Mouse (Mus musculus) midbrain, embryonic 11.5 days (tissue): ENCODE measurements around the gene Inhbc. TPM values are rescaled to one million over a fixed set of nuclear protein-coding genes. Genes with fewer than 3 reads are reported as not detected.
"Not testable (repeated sequence)": the region's sequence is repeated elsewhere in the genome, so short reads cannot be mapped to it uniquely, and the experiment has no call there.

Experiments
- ATAC-seq: fragments of 200-750 bp; cut with Nextera tagmentation; 2 replicates; pipeline ENCODE4 v1.8.0; 2017; ENCODE audit warnings: moderate TSS enrichment, moderate library complexity; ENCODE audit not compliant: low FRiP score
- DNase-seq: peaks from one replicate; pipeline ENCODE4 v3.0.0; 2015; ENCODE audit warnings: low spot score; ENCODE audit errors: missing footprints
- H3K27ac ChIP-seq: fragments of 300-500 bp; sonication (generic); 2 replicates; pipeline ENCODE4 v1.5.1; 2014; ENCODE audit warnings: low read depth, low read length
- H3K27me3 ChIP-seq: fragments of 300-500 bp; sonication (generic); 2 replicates; pipeline ENCODE4 v1.6.1; 2014; ENCODE audit warnings: mild to moderate bottlenecking, low read length, moderate library complexity, mixed read lengths; ENCODE audit not compliant: control insufficient read depth, insufficient read depth
- H3K36me3 ChIP-seq: fragments of 300-500 bp; sonication (generic); 2 replicates; pipeline ENCODE4 v1.6.1; 2014; ENCODE audit warnings: mild to moderate bottlenecking, low read length, moderate library complexity, mixed read lengths; ENCODE audit not compliant: control insufficient read depth, insufficient read depth
- H3K4me1 ChIP-seq: fragments of 300-500 bp; sonication (generic); 2 replicates; pipeline ENCODE4 v1.6.1; 2014; ENCODE audit warnings: low read length; ENCODE audit not compliant: control insufficient read depth, insufficient read depth
- H3K4me2 ChIP-seq: fragments of 300-500 bp; sonication (generic); 2 replicates; pipeline ENCODE4 v1.6.1; 2014; ENCODE audit warnings: mild to moderate bottlenecking, moderate library complexity
- H3K4me3 ChIP-seq: fragments of 300-500 bp; sonication (generic); 2 replicates; pipeline ENCODE4 v1.5.1; 2014; ENCODE audit warnings: low read depth, low read length
- H3K9ac ChIP-seq: fragments of 300-500 bp; sonication (generic); 2 replicates; pipeline ENCODE4 v1.6.1; 2014; ENCODE audit warnings: low read length
- H3K9me3 ChIP-seq: fragments of 300-500 bp; sonication (generic); 2 replicates; pipeline ENCODE4 v1.6.1; 2016; ENCODE audit warnings: low read length; ENCODE audit not compliant: control insufficient read depth
- WGBS: fragments of 180-500 bp; shearing (Covaris S2); extraction: QIAGEN DNeasy Blood & Tissue Kit; methylation state at CpG from one replicate; pipeline ENCODE4 v1.1.7; 2014; 5-methylcytosine and 5-hydroxymethylcytosine counted together
- polyA plus RNA-seq: library from polyadenylated mRNA; unstranded; fragments of >200 nt; fragmentation: Nextera tagmentation; extraction: Ambion mirVana; gene quantifications from 2 replicates; pipeline ENCODE4 v1.2.1, GENCODE M21; 2014

The Inhbc gene
- polyA plus RNA-seq, 1 experiment from 2014 or later: not detected

DNA sequence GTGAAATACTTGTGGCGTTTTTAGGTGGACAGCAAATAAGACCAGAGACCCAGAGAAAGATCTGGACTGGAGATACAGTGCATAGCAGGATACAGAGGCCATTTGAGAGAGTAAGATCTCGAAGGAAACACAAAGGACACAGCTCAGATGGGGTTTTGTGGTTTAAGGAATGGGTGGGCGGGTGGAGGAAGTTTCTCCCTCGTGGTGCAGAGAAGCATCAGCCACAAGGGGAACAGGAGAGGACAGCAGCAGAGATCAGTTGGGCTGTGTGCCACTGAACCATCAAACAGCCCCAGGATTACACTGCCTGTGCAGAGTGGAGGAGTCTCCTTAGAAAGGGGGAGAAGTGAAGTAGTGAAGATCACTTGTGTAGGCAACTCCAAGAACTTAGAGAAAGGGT lies 52.2 kb downstream of the Inhbc start:
- Histone ChIP-seq H3K27ac (no peak overlapping the region), H3K9ac (no peak overlapping the region), H3K4me2 (no peak overlapping the region), H3K36me3 (no peaks in the 10 kb centered on the region), H3K9me3 (no peaks in the 10 kb centered on the region), H3K4me1 (no peaks in the 10 kb centered on the region), H3K27me3 (no peaks in the 10 kb centered on the region), H3K4me3 (no peak overlapping the region)
- ATAC-seq (no peak), DNase-seq (peak; percentile 64)
- WGBS: 49% methylated on average over 4 of the region's 4 CpGs

DNA sequence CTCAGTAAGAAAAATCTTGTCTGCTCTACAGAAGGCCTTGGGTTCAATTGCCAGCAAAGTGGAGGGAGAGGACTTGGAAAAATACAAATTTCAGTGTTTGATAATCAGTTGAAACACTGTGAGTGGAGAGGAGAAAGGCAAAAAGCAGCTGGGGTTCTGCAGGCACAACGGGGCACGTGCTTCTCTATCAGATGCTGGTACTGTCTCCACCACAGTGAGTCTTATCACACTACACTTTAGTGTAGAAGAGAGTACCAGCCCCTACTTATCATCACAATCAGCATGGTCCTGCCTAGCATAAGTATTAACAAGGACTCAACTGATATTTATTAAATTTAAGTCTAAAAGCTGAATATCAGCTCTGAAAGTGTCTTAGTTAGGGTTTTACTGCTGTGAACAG lies 53.0 kb downstream of the Inhbc start:
- WGBS: 73% methylated on average over 2 of the region's 2 CpGs
- Histone ChIP-seq H3K36me3 (no peaks in the 10 kb centered on the region), H3K9me3 (no peaks in the 10 kb centered on the region), H3K27me3 (no peaks in the 10 kb centered on the region), H3K27ac (no peak overlapping the region), H3K4me1 (no peaks in the 10 kb centered on the region), H3K4me3 (no peak overlapping the region), H3K9ac (no peak overlapping the region), H3K4me2 (no peak overlapping the region)
- no peak for ATAC-seq
- DNase-seq: peak; percentile 33

DNA sequence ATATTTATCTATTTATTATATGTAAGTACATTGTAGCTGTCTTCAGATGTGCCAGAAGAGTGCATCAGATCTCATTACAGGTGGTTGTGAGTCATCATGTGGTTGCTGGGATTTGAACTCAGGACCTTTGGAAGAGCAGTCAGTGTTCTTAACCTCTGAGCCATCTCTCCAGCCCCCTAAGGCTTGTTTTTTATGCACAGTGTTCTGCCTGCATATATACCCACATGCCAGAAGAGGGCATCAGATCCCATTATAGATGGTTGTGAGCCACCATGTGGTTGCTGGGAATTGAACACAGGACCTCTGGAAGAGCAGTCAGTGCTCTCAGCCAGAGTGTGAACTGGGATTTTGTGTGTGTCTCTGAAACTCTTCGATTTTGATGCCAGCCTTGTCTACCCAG lies 55.3 kb downstream of the Inhbc start:
- not testable (repeated sequence) for H3K27me3 ChIP-seq, ATAC-seq, H3K4me1 ChIP-seq, H3K27ac ChIP-seq, H3K36me3 ChIP-seq, H3K4me3 ChIP-seq, H3K9me3 ChIP-seq, H3K4me2 ChIP-seq, DNase-seq, H3K9ac ChIP-seq
- 77% methylated on average over 1 of the region's 1 CpGs for WGBS

DNA sequence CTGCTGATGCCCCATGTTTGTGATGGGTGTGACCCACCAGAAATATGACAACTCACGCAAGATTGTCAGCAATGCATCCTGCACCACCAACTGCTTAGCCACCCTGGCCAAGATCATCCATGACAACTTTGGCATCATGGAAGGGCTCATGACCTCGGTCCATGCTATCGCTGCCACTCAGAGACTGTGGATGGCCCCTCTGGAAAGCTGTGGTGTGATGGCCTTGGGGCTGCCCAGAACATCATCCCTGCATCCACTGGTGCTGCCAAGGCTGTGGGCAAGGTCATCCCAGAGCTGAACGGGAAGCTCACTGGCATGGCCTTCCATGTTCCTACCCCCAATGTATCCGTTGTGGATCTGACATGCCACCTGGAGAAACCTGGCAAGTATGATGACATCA lies 56.7 kb downstream of the Inhbc start:
- not testable (repeated sequence) for H3K9me3 ChIP-seq, H3K9ac ChIP-seq, H3K27ac ChIP-seq, H3K4me3 ChIP-seq, H3K4me2 ChIP-seq, H3K27me3 ChIP-seq, H3K4me1 ChIP-seq, H3K36me3 ChIP-seq, ATAC-seq
- peak; percentile 31 for DNase-seq
- WGBS: 84% methylated on average over 5 of the region's 5 CpGs

GRCm38 (mm10) chr10:127312858-127313257 lies 57.4 kb downstream of the Inhbc start:
- Histone ChIP-seq H3K4me2 (no peak overlapping the region), H3K9ac (no peak overlapping the region), H3K36me3 (peaks cover 7% of the 10 kb centered on the region), H3K9me3 (no peaks in the 10 kb centered on the region), H3K4me3 (no peak overlapping the region), H3K27me3 (no peaks in the 10 kb centered on the region), H3K4me1 (peaks cover 8% of the 10 kb centered on the region), H3K27ac (no peak overlapping the region)
- DNase-seq: no peak
- 78% methylated on average over 4 of the region's 4 CpGs for WGBS
- ATAC-seq: no peak

- H3K36me3 ChIP-seq: peaks cover 10% of the 10 kb centered on the region
- H3K4me1 ChIP-seq: peaks cover 8% of the 10 kb centered on the region
- peak overlapping the region; percentile 80 for H3K4me3 ChIP-seq
- H3K27ac ChIP-seq: no peak overlapping the region
- peak; percentile 98 for DNase-seq
- peak overlapping the region; percentile 83 for H3K9ac ChIP-seq
- ATAC-seq: peak; percentile 49
- no peaks in the 10 kb centered on the region for H3K27me3 ChIP-seq
- H3K9me3 ChIP-seq: no peaks in the 10 kb centered on the region
- under 1% methylated on average over 4 of the region's 4 CpGs for WGBS
- peak overlapping the region; percentile 77 for H3K4me2 ChIP-seq
Measured at GRCm38 (mm10) chr10:127312356-127312676, 57.9 kb downstream of the Inhbc start.

GRCm38 (mm10) chr10:127311476-127312355 lies 58.5 kb downstream of the Inhbc start, which contains the start of gene Mars:
Gene Mars, minus strand, starts transcription at chr10:127311786.
- no peaks in the 10 kb centered on the region for H3K27me3 ChIP-seq
- peak within 1 kb of the TSS; percentile 54; the same call in 1 of the 2 replicates for H3K27ac ChIP-seq
- H3K4me2 ChIP-seq: peak within 1 kb of the TSS; percentile 77
- ATAC-seq (peak; percentile 97), DNase-seq (peak; percentile 99)
- peak within 1 kb of the TSS; percentile 83 for H3K9ac ChIP-seq
- H3K4me1 ChIP-seq: peaks cover 8% of the 10 kb centered on the region
- H3K4me3 ChIP-seq: peak within 1 kb of the TSS; percentile 80
- peaks cover 15% of the 10 kb centered on the region for H3K36me3 ChIP-seq
- H3K9me3 ChIP-seq: no peaks in the 10 kb centered on the region
- WGBS: under 1% methylated on average over 65 of the region's 65 CpGs

GRCm38 (mm10) chr10:127310523-127311475 lies 59.4 kb downstream of the Inhbc start:
- peak overlapping the region; percentile 83 for H3K9ac ChIP-seq
- peaks cover 8% of the 10 kb centered on the region for H3K4me1 ChIP-seq
- peaks cover 21% of the 10 kb centered on the region for H3K36me3 ChIP-seq
- H3K4me2 ChIP-seq: peak overlapping the region; percentile 77
- peak; percentile 67 for DNase-seq
- peak overlapping the region; percentile 54; the same call in 1 of the 2 replicates for H3K27ac ChIP-seq
- peak; percentile 62 for ATAC-seq
- H3K27me3 ChIP-seq: no peaks in the 10 kb centered on the region
- H3K9me3 ChIP-seq: no peaks in the 10 kb centered on the region
- 39% methylated on average over 23 of the region's 23 CpGs for WGBS
- H3K4me3 ChIP-seq: peak overlapping the region; percentile 80

DNA sequence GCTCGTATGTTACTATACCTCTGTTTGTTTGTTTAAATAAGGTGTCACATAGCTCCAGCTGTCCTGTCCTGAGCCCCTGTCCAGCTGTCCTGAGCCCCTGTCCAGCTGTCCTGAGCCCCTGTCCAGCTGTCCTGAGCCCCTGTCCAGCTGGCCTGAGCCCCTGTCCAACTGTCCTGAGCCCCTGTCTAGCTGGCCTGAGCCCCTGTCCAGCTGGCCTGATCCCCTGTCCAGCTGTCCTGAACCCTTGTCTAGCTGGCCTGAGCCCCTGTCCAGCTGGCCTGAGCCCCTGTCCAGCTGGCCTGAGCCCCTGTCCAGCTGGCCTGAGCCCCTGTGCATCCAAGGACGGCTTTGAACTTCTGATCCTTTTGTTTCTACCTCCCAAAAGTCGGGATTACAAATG lies 61.1 kb downstream of the Inhbc start:
- H3K4me1 ChIP-seq, ATAC-seq, H3K4me2 ChIP-seq, H3K27ac ChIP-seq, H3K9ac ChIP-seq, DNase-seq, H3K27me3 ChIP-seq, H3K4me3 ChIP-seq, H3K9me3 ChIP-seq: not testable (repeated sequence)
- WGBS: 85% methylated on average over 3 of the region's 3 CpGs
- peaks cover 30% of the 10 kb centered on the region for H3K36me3 ChIP-seq
